Mouse (Mus musculus) megakaryocyte progenitor cell, adult 5-6 weeks (primary cell): ENCODE results near the gene Mars2. TPM values are rescaled to one million over a fixed set of nuclear protein-coding genes. Genes with fewer than 3 reads are reported as not detected.
A peak's percentile ranks its signal among the peaks of the same experiment; 100 is the strongest.

Experiments used
- ATAC-seq: replicated peaks from 2 replicates; pipeline ENCODE4 v1.8.0; 2016; ENCODE audit warnings: mild to moderate bottlenecking, moderate TSS enrichment, inconsistent platforms; ENCODE audit not compliant: poor library complexity
- total RNA-seq, 2 experiments: library from RNA; stranded (forward) in 1 of 2; stranded (reverse) in 1 of 2; fragments of 157-497, 149-512 nt in 1 of 2; fragments of 200-1000 nt in 1 of 2; gene quantifications; 2 replicates each; pipeline versions ENCODE4 v1.2.3 to v1.2.4; 2015 to 2017

Gene Mars2
- total RNA-seq, 2 experiments from 2014 or later, result 8.2 to 8.5 TPM

DNA sequence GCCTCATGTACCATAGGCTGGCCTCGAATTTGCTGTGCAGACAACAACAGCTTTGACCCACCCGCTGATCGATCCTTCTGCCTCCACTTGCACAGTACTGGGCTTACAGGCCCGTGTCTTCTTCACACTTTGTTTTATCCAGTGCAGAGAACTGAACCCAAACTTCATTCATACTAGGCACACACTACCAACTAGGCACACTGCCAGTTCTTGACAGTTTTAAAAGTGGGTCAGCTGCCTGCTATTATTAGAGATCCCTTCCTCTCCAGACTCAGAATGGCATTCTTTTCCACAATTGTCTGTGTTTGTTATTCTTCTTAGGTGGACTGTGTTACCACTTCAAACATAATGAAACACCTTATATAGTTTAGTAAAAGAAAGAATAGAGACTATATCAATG, 15.6 kb upstream of the Mars2 start:
- no peak for ATAC-seq

DNA sequence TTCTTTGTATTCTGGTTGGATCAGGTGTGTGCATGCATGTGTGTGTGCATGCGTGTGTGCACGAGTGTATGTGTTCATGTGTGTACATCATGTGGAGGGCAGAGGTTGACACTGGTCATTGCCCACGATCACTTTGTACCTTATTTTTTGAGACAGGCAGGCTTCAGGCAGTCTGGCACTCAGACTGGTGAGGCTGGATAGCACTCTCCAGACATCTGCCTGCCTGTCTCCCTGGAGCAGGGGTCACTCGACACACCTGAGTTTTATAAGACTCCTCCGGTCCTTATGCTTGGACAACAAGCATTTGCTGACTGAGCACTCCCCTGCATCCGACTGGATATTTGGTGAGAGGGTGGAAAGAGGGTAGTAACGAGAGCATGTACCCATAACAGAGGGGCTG, 14.0 kb upstream of the Mars2 start:
- no peak for ATAC-seq

DNA sequence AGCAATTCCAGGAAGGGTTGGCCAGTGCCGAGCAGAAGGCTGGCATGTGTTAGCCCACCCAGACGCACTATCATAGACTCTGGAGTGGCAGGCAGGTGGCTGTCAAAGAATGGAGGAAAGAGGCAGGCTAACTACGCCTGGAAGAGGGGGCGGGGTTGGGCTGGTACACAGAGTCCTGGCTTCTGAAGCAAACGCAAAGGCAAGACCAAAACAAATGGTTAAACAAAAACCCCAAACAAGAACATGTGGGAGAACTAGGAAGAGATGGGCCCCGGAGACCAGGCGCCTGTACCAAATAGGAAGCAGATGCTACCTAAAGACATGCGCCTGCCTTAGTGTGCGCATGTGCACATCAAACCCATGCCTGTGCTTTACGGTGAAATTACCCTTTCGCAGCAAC, 12.9 kb upstream of the Mars2 start:
- ATAC-seq, result 0 out of 2 replicates have a peak, but pooled peaks have one; percentile 11

DNA sequence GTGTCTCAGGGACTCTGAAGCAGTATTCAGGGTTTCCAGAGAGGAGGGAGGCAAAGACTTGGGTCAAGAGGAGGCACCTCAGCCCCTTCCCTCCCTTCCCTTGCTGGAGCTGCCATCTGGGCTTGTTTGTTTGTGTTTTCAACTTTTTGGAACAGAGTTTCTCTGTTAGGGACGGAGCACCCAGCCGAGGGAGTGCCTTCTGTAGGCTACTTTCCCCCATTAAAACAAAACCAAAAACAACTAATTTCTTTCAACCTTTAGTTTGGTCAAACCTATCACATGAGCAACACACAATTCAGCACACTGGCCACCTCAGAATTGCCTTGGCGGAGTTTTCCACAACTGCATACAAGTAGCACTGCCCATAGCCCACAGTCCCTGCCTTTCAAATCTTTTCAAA, 11.6 kb upstream of the Mars2 start:
- no peak for ATAC-seq

DNA sequence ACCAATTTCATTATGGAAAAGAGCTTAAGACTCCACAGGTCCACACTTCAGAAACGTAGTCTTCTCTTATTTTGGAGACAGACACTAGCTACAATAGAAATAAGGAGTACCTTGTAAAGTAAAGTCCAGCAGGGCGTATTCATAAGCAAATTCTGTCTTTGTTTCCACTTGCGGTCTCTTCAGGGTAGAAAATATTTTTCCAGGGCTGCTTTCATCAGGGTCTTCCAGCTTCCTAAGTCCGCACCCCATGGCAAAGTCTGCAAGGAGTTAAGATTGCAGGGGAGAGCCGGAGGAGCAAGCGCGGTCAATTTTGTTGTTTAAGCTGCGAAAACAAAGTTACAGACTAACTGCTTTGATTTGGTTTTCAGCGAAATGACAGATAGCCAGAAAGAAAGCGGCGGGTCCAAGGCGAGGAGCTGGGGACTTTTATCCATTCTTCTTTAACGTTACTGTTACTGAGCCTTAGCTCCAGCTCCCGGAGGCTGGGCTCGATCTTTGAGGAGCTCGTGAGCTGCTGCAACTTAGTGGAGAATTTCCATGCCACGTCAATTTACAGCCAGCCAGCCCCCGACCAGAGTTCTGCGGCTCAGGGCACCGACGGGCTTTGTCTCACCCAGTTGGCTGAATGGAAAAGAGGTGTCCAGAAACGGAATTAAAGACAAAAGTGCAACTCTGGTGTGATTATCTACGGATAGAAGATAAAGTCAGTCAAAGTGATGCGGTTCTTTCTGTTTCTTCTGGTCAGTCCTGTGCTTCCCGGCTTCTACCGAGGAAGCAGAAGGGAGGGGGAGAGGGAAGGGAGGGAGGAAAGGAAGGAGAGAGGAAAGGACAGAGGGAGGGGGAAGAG, 10.7 kb upstream of the Mars2 start, which contains the start of gene Rftn2:
Gene Rftn2 (minus strand): TSS at position 772 of the 847 bp plus-strand sequence.
- ATAC-seq, result 0 out of 2 replicates have a peak, but pooled peaks have one; percentile 6

DNA sequence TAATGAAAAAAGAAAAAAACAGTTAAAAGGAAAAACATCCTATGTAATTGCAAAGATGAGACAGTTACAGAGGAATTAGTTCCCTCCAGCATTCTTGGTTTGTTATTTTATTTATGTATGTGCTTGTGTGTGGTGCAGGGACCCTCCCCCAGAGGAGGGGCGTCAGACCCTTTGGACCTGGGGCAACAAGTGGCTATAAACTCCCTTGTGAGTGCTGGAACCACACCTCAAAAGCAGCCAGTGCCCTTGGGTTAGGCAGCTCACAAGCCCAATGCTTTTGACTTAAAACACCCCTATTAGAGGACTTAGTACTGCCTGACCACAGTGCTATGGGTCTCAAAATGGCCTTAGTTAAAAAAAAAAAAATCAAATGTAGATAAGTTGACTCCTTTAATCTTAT, 9.6 kb upstream of the Mars2 start:
- ATAC-seq, result no peak

DNA sequence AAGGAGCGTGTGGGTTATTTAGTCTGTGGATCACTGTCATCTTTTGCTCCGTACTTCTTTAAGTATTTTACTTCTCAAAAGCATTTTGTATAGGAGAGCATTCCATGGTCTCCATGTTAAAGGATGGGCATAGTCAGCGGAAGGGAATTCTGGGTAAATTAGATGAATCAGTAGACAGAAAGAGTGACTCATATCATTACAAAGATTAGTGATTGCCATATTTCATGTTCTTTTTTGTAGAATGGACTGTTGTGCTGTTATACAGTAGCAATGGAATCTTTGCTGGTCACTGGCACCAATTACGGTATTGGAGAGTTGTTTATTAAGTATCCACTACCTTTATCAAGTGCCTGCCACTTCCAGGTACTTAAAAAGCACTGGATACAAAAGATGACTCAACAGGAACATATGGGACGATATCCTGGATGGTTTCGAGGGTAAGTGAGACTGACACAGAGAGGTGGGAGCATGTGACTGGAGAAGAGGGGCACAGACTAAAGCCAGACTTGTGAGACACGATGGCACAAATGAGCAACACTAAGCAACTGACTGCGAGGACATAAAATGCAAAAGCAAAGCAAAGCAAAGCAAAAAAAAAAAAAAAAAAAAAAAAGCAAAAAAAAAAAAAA, 8.6 kb upstream of the Mars2 start:
- ATAC-seq, result no peak

DNA sequence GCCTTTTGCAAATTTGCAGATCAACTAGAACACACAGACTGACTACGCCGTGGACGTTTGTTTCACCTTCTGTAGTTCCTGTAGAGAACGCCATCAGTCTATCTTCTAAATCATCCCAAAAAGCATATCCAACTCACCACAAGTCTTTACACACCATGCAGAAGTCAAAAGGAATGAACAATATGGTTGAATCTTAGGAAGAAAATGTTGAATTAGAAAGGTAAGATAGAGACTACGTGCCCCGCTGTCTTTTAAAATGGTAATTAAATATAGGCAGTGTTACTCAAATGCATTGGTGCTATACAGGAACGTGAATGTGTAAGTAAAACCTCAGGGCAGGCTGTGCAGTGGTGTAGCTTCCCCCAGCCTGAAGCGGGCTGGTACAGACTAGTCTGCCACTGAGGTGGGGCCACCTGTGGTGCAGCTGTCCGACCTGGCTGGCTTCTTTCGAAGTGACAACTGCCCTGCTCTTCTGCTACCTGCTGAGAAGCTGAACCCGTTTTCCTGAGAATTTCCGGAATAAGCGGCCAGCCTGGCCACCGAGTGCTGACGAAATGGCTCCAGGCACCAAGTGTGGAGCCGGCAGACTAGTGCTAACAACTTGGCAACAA, 2.0 kb upstream of the Mars2 start:
- ATAC-seq, result no peak

DNA sequence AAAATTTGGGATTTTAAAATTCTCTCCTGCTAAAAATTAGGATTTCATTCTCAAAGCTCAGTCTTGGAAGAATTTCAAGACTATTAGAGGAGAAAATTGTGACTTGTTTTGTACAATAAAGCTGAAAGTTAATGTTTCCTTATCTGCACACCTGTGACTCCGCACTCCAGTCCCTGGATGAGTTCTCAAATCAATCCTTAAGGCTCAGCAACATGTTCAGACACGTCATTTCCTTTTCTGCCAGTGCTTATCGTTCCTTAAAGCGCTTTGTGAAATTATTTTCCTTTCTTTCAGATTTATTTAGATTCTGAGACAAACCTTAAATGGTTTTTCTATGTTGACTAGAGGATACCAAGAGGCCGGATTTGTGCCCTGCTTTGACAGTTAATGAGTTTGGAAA, 490 bp upstream of the Mars2 start:
- no peak for ATAC-seq

DNA sequence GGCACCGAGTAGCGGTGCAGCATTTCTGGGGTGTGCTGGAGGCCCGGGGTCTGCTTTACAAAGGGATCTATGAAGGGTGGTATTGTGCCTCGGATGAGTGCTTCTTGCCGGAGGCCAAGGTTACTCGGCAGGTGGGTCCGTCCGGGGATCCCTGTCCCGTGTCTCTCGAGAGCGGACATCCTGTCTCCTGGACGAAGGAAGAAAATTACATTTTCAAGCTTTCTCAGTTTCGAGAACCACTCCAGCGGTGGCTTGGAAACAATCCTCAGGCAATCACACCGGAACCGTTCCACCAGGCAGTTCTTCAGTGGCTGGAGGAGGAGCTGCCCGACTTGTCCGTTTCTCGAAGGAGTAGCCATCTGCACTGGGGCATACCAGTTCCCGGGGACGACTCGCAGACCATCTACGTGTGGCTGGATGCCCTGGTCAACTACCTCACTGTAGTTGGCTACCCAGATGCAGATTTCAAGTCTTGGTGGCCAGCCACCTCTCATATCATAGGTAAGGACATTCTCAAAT, 725 bp downstream of the Mars2 start:
- peak; percentile 6; the same call in 1 of the 2 replicates for ATAC-seq

DNA sequence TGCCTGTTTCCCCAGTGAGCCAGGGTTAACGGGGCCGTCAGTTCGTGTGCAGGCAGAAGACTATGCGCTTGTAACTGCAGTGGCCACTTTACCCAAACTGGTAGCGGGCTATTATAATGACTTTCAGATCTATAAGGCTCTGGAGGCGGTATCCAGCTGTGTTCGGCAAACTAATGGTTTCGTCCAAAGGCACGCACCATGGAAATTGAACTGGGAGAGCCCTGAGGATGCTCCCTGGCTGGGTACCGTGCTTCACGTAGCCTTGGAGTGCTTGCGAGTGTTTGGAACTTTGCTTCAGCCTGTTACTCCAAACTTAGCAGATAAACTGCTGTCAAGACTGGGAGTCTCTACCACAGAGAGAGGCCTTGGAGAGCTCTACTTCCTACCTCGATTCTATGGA, 1.5 kb downstream of the Mars2 start:
- no peak for ATAC-seq

DNA sequence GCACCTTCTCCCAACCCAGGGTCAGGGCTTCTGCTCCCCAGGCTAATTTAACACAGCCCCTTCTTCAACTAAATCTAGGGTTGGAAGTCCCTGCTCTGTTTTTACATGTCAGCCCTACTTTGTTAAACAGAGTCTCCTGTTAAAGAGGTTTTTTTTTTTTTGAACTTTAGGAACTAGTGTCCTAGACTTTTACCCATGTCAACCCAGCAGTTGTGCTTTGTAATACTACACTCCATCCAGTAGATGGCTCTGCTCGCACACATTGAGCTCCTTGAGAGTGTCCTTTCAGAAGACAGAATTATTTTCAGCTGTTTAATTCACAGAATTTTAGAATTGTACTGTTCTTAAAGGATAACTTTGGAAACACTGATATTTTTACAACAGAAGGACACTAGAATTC, 2.3 kb downstream of the Mars2 start:
- ATAC-seq, result peak; percentile 64

DNA sequence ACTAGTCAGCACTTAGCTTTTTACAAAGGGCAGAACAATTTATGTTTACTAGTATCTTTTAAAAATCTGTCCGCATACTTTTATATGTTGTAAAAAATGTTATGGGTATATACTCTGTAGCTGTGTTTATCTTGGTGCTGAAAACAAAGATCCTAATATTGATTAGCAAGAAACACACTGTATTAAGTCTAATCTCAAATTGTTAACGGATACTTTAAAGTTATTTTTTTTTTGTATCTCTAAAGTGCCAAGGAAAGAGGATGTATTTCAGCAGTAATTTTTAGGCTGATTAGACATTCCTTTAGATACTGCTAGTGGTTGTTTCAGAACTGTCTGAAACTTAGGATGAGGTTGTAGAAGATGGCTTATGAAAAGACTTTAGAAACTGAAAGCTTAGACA, 9.4 kb downstream of the Mars2 start:
- ATAC-seq, result no peak

DNA sequence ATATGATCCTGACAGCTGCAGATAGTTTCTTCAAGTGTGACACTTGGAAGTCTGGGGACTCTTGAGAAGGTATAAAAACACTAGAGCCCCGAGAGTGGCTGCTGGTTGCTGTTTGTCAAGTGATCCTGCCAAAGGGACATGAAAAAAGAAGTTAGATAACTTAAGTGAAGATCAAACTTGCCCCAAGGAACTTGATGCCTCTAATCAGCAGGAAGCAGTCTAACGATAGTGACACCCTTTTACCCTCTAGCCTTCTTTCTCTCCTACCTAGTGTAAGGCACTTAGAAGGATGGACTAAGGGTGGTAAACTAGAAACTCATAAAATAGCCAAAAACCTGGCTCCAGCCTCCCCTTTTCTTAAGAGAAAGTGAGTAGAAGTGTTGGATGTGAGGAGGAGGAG, 27.4 kb downstream of the Mars2 start:
- peak; percentile 53 for ATAC-seq

DNA sequence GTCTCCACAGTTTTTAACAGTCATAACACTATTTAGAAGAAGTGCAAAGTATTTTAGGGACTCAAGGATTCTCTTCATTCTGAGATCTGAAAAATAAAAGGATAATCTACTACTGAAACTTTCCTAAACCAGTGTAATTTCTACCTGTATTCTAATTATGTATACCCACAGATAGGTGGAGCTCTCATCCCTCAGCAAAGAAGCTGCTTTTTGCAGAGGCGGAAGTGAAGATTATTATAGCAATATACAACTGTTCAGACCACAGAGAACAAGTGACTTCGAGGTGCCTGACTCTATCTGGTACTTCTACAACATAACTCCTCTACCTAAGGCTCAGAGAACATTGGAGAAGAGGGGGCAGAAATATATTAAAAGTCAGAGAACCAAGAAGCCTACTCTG, 28.5 kb downstream of the Mars2 start:
- peak; percentile 74 for ATAC-seq

DNA sequence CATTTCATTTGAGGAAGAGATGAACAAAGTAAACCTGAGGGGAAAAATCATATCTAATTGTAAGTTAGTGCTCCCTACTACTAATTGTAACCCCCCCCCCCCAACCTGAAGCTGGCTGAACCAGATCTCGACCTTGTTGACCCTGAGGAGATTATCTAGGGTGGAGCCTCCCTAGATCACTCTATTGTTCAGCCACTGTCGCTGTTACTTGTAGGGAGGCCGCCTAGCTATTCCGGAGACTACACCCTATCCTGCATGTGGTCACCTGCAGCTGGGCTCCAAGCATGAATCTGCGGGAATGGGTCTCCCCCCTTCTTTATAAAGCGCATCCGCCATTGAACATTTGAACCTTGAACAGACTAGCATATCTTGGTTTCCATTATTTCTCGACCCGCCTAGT, 42.1 kb downstream of the Mars2 start:
- no peak for ATAC-seq

Other genes with a start within 250 kb of the Mars2 start
- 265 and 295 TPM in 2 replicates for gene Sf3b1, start 209.7 kb upstream of the Mars2 start, total RNA-seq (2015)
- 242 and 294 TPM in 2 replicates for gene Sf3b1, start 209.7 kb upstream of the Mars2 start, total RNA-seq (2017)
- 20.7 TPM in 2 replicates for gene Coq10b, start 184.4 kb upstream of the Mars2 start, total RNA-seq (2015)
- gene Coq10b, start 184.4 kb upstream of the Mars2 start, total RNA-seq (2017), result 15.2 and 17.0 TPM in 2 replicates
- gene Hspe1, start 149.0 kb upstream of the Mars2 start, total RNA-seq (2015), result 379 and 404 TPM in 2 replicates
- gene Hspe1, start 149.0 kb upstream of the Mars2 start, total RNA-seq (2017), result 524 and 562 TPM in 2 replicates
- 326 and 327 TPM in 2 replicates for gene Hspd1, start 148.9 kb upstream of the Mars2 start, total RNA-seq (2015)
- gene Hspd1, start 148.9 kb upstream of the Mars2 start, total RNA-seq (2017), result 523 and 628 TPM in 2 replicates
- gene Mob4, start 105.9 kb upstream of the Mars2 start, total RNA-seq (2015), result 50.1 and 52.7 TPM in 2 replicates
- gene Mob4, start 105.9 kb upstream of the Mars2 start, total RNA-seq (2017), result 35.1 and 37.7 TPM in 2 replicates
- 0.71 and 0.86 TPM in 2 replicates for gene Rftn2, start 10.4 kb upstream of the Mars2 start, total RNA-seq (2015)
- 1.3 and 2.5 TPM in 2 replicates for gene Rftn2, start 10.4 kb upstream of the Mars2 start, total RNA-seq (2017)
- 0.07 and 0.25 TPM in 2 replicates for gene Boll, start 126.3 kb downstream of the Mars2 start, total RNA-seq (2015)
- gene Boll, start 126.3 kb downstream of the Mars2 start, total RNA-seq (2017), result not detected in 2 replicates
- 0.12 and 0.42 TPM in 2 replicates for gene Plcl1, start 168.7 kb downstream of the Mars2 start, total RNA-seq (2015)
- gene Plcl1, start 168.7 kb downstream of the Mars2 start, total RNA-seq (2017), result not detected in 2 replicates